Mouse (Mus musculus): ENCODE results near the gene Cd47.

DNA sequence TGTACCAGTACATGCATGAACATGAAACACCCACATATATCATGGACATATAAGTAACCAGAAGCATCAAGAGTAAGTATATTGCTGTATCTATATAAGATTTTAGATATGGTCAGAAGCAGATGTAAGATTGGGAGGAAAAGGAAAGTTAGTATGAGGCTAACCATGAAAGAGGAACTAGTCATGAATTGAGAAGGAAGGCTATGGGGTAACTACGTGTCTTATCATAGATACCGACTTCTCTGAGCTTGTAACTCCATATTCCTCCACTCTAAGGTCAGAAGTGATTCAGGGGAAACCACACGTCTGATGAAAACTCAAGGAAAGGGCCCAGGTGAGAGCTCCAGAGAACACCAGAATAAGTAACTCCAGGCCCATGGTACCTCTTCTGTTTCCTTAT, 52.6 kb downstream of the Cd47 start:
- TF ChIP-seq ZC3H11A (IDR thresholded peaks at IDR 0.05; ENCODE audit: low read depth, low read length): no peak
- no peak for TF ChIP-seq CHD1 (IDR thresholded peaks at IDR 0.05; ENCODE audit: low read depth, low read length)
- TF ChIP-seq JUND (conservative IDR thresholded peaks at IDR 0.05; ENCODE audit: low read depth, low read length): no peak
- TF ChIP-seq MAFK (IDR thresholded peaks at IDR 0.05; ENCODE audit: insufficient replicate concordance, low read length): no peak
- no peak for TF ChIP-seq CTCF (conservative IDR thresholded peaks at IDR 0.05 in 1 of 2, IDR thresholded peaks at IDR 0.05 in 1 of 2; ENCODE audit: low read depth in 2 of 2, low read length in 2 of 2)
- TF ChIP-seq ZKSCAN1 (IDR thresholded peaks at IDR 0.05; ENCODE audit: borderline replicate concordance, low read depth, low read length): no peak
